Mouse (Mus musculus) thymus, adult 2 months (tissue): ENCODE measurements around the gene Spz1. TPM values are rescaled to one million over a fixed set of nuclear protein-coding genes. Genes with fewer than 3 reads are reported as not detected.

Experiments used
- DNase-seq: peaks from one replicate; pipeline ENCODE4 v3.0.0; 2021
- H3K27ac ChIP-seq: fragments of 200-500 bp; 2 replicates; pipeline ENCODE4 v1.5.1; 2012; ENCODE audit warnings: low read length, control low read depth; ENCODE audit not compliant: control insufficient read depth, insufficient read depth
- H3K27me3 ChIP-seq: fragments of 200-500 bp; 2 replicates; pipeline ENCODE4 v1.6.1; 2012; ENCODE audit warnings: mild to moderate bottlenecking, low read length, moderate library complexity, mixed read lengths; ENCODE audit not compliant: control insufficient read depth, insufficient read depth
- H3K36me3 ChIP-seq: fragments of 200-500 bp; 2 replicates; pipeline ENCODE4 v1.6.1; 2012; ENCODE audit warnings: mild to moderate bottlenecking, low read length, moderate library complexity; ENCODE audit not compliant: control insufficient read depth, insufficient read depth
- H3K4me1 ChIP-seq: fragments of 200-500 bp; replicated peaks from 2 replicates; pipeline ENCODE4 v1.6.1; 2012; ENCODE audit warnings: low read length; ENCODE audit not compliant: control insufficient read depth, insufficient read depth
- H3K4me3 ChIP-seq: fragments of 200-500 bp; 2 replicates; pipeline ENCODE4 v1.5.1; 2012; ENCODE audit warnings: mild to moderate bottlenecking, low read length, control low read depth, moderate library complexity; ENCODE audit not compliant: control insufficient read depth, insufficient read depth
- CTCF ChIP-seq: fragments of 200-500 bp; IDR thresholded peaks from 2 replicates; pipeline ENCODE4 v1.5.1; 2012; ENCODE audit warnings: mild to moderate bottlenecking, control low read depth, low read length, moderate library complexity, borderline replicate concordance; ENCODE audit not compliant: control insufficient read depth, poor library complexity, insufficient read depth; ENCODE audit errors: extremely low read depth
- POLR2A ChIP-seq: fragments of 200-500 bp; IDR thresholded peaks from 2 replicates; pipeline ENCODE4 v1.6.1; 2012; ENCODE audit warnings: mild to moderate bottlenecking, low read length, control low read depth, moderate library complexity; ENCODE audit not compliant: control insufficient read depth, poor library complexity, insufficient read depth; ENCODE audit errors: extremely low read depth
- WGBS: fragments of 180-500 bp; shearing (Covaris S2); methylation state at CpG from one replicate; pipeline ENCODE4 v1.1.7; 2018; 5-methylcytosine and 5-hydroxymethylcytosine counted together
- polyA plus RNA-seq: library from polyadenylated mRNA; depleted of rRNA; stranded (reverse); fragments of >200 nt; gene quantifications from 2 replicates; pipeline ENCODE4 v1.2.3, GENCODE M21; 2012

Spz1 gene
- polyA plus RNA-seq, 1 experiment = 0.22 TPM

GRCm38 (mm10) chr13:92592786-92593635 lies 17.0 kb upstream of the Spz1 start:
- 68% methylated on average over 12 of the region's 12 CpGs for WGBS
- Histone ChIP-seq H3K4me3 (no peak overlapping the region), H3K27ac (no peak overlapping the region), H3K4me1 (no peaks in the 10 kb centered on the region), H3K27me3 (no peaks in the 10 kb centered on the region), H3K36me3 (no peaks in the 10 kb centered on the region)
- no peak for DNase-seq
- no peak for TF ChIP-seq POLR2A
- no peak for TF ChIP-seq CTCF

- WGBS = 90% methylated on average over 5 of the region's 5 CpGs
- H3K4me1 ChIP-seq = no peaks in the 10 kb centered on the region
- DNase-seq = no peak
- H3K27ac ChIP-seq = no peak overlapping the region
- H3K27me3 ChIP-seq = no peaks in the 10 kb centered on the region
- no peak overlapping the region for H3K4me3 ChIP-seq
- no peaks in the 10 kb centered on the region for H3K36me3 ChIP-seq
- TF ChIP-seq POLR2A (no peak), CTCF (no peak)
Measured at GRCm38 (mm10) chr13:92592268-92592785, 16.4 kb upstream of the Spz1 start.

GRCm38 (mm10) chr13:92591225-92591624 lies 15.3 kb upstream of the Spz1 start:
- H3K27ac ChIP-seq = no peak overlapping the region
- 89% methylated on average over 3 of the region's 3 CpGs for WGBS
- H3K27me3 ChIP-seq = no peaks in the 10 kb centered on the region
- no peak for TF ChIP-seq CTCF
- TF ChIP-seq POLR2A = no peak
- no peaks in the 10 kb centered on the region for H3K36me3 ChIP-seq
- H3K4me3 ChIP-seq = no peak overlapping the region
- H3K4me1 ChIP-seq = no peaks in the 10 kb centered on the region
- no peak for DNase-seq

GRCm38 (mm10) chr13:92589255-92589654 lies 13.3 kb upstream of the Spz1 start:
- Histone ChIP-seq H3K4me3 (no peak overlapping the region), H3K4me1 (no peaks in the 10 kb centered on the region), H3K27me3 (no peaks in the 10 kb centered on the region), H3K36me3 (no peaks in the 10 kb centered on the region), H3K27ac (no peak overlapping the region)
- no peak for TF ChIP-seq POLR2A
- no peak for TF ChIP-seq CTCF
- DNase-seq = no peak

GRCm38 (mm10) chr13:92588704-92589103 lies 12.7 kb upstream of the Spz1 start:
- no peak overlapping the region for H3K27ac ChIP-seq
- no peaks in the 10 kb centered on the region for H3K4me1 ChIP-seq
- no peaks in the 10 kb centered on the region for H3K36me3 ChIP-seq
- no peak overlapping the region for H3K4me3 ChIP-seq
- no peaks in the 10 kb centered on the region for H3K27me3 ChIP-seq
- WGBS = 95% methylated on average over 3 of the region's 3 CpGs
- DNase-seq = no peak
- TF ChIP-seq POLR2A (no peak), CTCF (no peak)

GRCm38 (mm10) chr13:92584094-92584717 lies 8.2 kb upstream of the Spz1 start:
- Histone ChIP-seq H3K4me1 (no peaks in the 10 kb centered on the region), H3K4me3 (no peak overlapping the region), H3K27me3 (no peaks in the 10 kb centered on the region; the same call in 1 of the 2 replicates), H3K27ac (no peak overlapping the region), H3K36me3 (no peaks in the 10 kb centered on the region)
- no peak for DNase-seq
- no peak for TF ChIP-seq POLR2A
- WGBS = 85% methylated on average over 8 of the region's 8 CpGs
